Mouse (Mus musculus) forebrain, embryonic 10.5 days (tissue): Measurements from ENCODE around the gene Unc5b. TPM values are rescaled to one million over a fixed set of nuclear protein-coding genes. Genes with fewer than 3 reads are reported as not detected.

Experiments
- DNase-seq: peaks from one replicate; pipeline ENCODE4 v3.0.0-alpha.2; 2017; ENCODE audit warnings: low spot score; ENCODE audit errors: extremely low spot score
- H3K27ac ChIP-seq: fragments of 300-500 bp; sonication (generic); 2 replicates; pipeline ENCODE4 v1.5.1; 2016; ENCODE audit warnings: mild to moderate bottlenecking
- H3K27me3 ChIP-seq: fragments of 300-500 bp; sonication (generic); 2 replicates; pipeline ENCODE4 v1.6.1; 2016; ENCODE audit warnings: mild to moderate bottlenecking; ENCODE audit not compliant: poor library complexity, severe bottlenecking
- H3K36me3 ChIP-seq: fragments of 300-500 bp; sonication (generic); replicated peaks from 2 replicates; pipeline ENCODE4 v1.6.1; 2016; ENCODE audit warnings: mild to moderate bottlenecking, moderate library complexity
- H3K4me1 ChIP-seq: fragments of 300-500 bp; sonication (generic); 2 replicates; pipeline ENCODE4 v1.6.1; 2016
- H3K4me3 ChIP-seq: fragments of 300-500 bp; sonication (generic); 2 replicates; pipeline ENCODE4 v1.5.1; 2016; ENCODE audit warnings: mild to moderate bottlenecking, moderate library complexity
- H3K9me3 ChIP-seq: fragments of 300-500 bp; sonication (generic); 2 replicates; pipeline ENCODE4 v1.6.1; 2016; ENCODE audit warnings: mild to moderate bottlenecking, moderate library complexity
- WGBS: fragments of 180-500 bp; shearing (Covaris S2); methylation state at CpG from one replicate; pipeline ENCODE4 v1.1.7; 2016; 5-methylcytosine and 5-hydroxymethylcytosine counted together
- polyA plus RNA-seq: library from polyadenylated mRNA; unstranded; fragments of >200 nt; fragmentation: Nextera tagmentation; extraction: Ambion mirVana; gene quantifications from 2 replicates; pipeline ENCODE4 v1.2.1, GENCODE M21; 2016

Gene Unc5b
- polyA plus RNA-seq, 1 experiment from 2014 or later = 3.4 TPM

GRCm38 (mm10) chr10:60817868-60818267, 13.5 kb downstream of the Unc5b start:
- WGBS = 91% methylated on average over 6 of the region's 6 CpGs
- peaks cover 46% of the 10 kb centered on the region for H3K27me3 ChIP-seq
- DNase-seq = no peak
- H3K9me3 ChIP-seq = no peaks in the 10 kb centered on the region
- peaks cover 84% of the 10 kb centered on the region for H3K4me1 ChIP-seq
- no peaks in the 10 kb centered on the region for H3K36me3 ChIP-seq
- H3K27ac ChIP-seq = peak overlapping the region; percentile 17; the same call in 1 of the 2 replicates
- H3K4me3 ChIP-seq = no peak overlapping the region

DNA sequence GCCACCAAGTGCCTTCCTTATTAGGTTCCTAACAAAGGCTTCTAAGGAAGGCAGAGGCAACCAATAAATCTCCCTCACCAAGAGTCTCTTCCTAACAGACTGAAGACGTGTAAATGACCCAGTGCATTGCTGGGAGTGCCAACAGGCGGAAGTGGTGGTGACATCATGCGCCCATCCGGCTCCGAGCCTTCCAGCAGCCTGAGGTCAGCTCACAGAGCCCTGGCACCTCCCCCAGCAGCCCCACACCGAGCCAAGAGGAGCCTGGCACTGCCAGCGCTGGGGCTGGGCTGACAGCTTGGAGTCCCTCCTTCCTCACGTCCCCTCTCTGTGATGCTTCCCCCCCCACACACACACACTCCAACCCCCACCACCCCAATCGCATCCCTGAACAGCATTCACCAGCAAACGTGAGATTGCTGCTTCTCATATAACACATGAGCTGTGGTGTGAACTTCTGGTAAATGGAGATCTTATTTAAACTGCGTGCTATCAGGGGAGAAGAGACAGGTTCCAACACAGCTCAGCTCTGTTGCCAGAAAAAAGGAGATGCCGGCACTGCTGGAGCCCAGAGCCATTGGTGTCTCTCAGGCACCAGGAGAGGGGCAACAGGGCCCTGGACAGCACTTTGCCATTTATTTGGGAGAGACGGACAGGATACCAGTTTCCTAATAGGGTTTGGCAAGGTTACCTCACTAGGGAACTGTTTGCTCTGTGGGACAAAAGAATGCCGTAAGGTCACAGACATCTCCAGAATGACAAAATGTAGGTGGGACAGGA, 14.3 kb downstream of the Unc5b start:
- 48% methylated on average over 14 of the region's 14 CpGs for WGBS
- no peaks in the 10 kb centered on the region for H3K9me3 ChIP-seq
- no peak overlapping the region for H3K4me3 ChIP-seq
- no peaks in the 10 kb centered on the region for H3K36me3 ChIP-seq
- peaks cover 84% of the 10 kb centered on the region for H3K4me1 ChIP-seq
- peaks cover 46% of the 10 kb centered on the region for H3K27me3 ChIP-seq
- DNase-seq = no peak
- H3K27ac ChIP-seq = peak overlapping the region; percentile 80

DNA sequence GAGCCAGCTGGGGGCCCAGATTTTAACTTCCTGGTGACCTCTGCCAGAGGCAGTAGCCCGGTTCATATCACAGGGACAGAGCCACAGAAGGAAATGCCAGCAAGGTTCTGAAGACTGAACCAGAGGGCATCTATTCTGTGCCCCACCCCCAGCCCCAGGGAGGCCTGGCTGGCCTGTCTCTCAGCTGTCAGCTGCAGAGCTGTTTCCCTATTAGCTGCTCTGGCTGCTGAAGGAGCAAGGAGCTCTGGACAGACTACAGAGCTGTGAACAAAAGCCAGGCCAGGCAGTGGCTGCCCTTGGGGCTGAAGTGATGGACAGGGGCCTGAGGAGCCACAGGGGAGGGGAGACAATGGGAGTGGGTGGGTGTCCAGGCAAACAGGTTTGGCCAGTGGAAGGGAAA, 15.5 kb downstream of the Unc5b start:
- no peak for DNase-seq
- Histone ChIP-seq H3K36me3 (no peaks in the 10 kb centered on the region), H3K4me3 (no peak overlapping the region), H3K27me3 (peaks cover 54% of the 10 kb centered on the region), H3K4me1 (peaks cover 84% of the 10 kb centered on the region), H3K27ac (peak overlapping the region; percentile 80), H3K9me3 (no peaks in the 10 kb centered on the region)
- 0% methylated on average over 1 of the region's 1 CpGs for WGBS

- Histone ChIP-seq H3K4me3 (no peak overlapping the region; the same call in 1 of the 2 replicates), H3K9me3 (no peaks in the 10 kb centered on the region), H3K36me3 (no peaks in the 10 kb centered on the region), H3K4me1 (peaks cover 81% of the 10 kb centered on the region), H3K27ac (peak overlapping the region; percentile 80), H3K27me3 (peaks cover 52% of the 10 kb centered on the region)
- 14% methylated on average over 4 of the region's 6 CpGs for WGBS
- no peak for DNase-seq
These were observed 16.3 kb downstream of the Unc5b start for GRCm38 (mm10) chr10:60815059-60815458.

GRCm38 (mm10) chr10:60814444-60815057, 16.8 kb downstream of the Unc5b start:
- peak overlapping the region; percentile 80 for H3K27ac ChIP-seq
- no peak for DNase-seq
- WGBS = 7% methylated on average over 10 of the region's 10 CpGs
- H3K36me3 ChIP-seq = no peaks in the 10 kb centered on the region
- peaks cover 57% of the 10 kb centered on the region for H3K27me3 ChIP-seq
- no peaks in the 10 kb centered on the region for H3K9me3 ChIP-seq
- H3K4me1 ChIP-seq = peaks cover 81% of the 10 kb centered on the region
- no peak overlapping the region; the same call in 1 of the 2 replicates for H3K4me3 ChIP-seq

DNA sequence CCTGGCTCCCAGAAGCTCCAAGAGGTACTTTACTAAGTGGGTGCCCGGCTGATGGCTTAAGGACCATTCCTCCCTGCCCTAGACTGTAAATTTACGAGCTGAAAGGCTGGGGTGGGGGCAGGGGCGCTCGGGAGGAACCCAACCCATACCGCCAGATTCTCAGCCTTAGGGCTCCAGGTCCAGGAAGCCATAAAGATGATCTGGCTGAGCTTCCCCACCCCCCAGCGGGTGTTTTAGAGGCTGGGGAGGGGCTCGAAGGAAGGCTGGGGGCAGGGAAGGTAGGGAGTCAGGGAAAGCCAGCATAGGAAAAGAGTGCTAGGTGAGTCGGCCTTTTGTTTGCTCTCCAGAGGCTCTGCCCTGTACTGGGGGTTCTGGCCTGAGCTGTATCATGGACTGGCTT, 17.8 kb downstream of the Unc5b start:
- Histone ChIP-seq H3K4me1 (peaks cover 90% of the 10 kb centered on the region), H3K36me3 (no peaks in the 10 kb centered on the region), H3K27ac (peak overlapping the region; percentile 80), H3K27me3 (peaks cover 66% of the 10 kb centered on the region), H3K4me3 (no peak overlapping the region), H3K9me3 (no peaks in the 10 kb centered on the region)
- WGBS = 12% methylated on average over 8 of the region's 8 CpGs
- DNase-seq = no peak

- Histone ChIP-seq H3K27ac (peak overlapping the region; percentile 80), H3K4me1 (peaks cover 96% of the 10 kb centered on the region), H3K36me3 (no peaks in the 10 kb centered on the region), H3K4me3 (peak overlapping the region; percentile 9; the same call in 1 of the 2 replicates), H3K9me3 (no peaks in the 10 kb centered on the region), H3K27me3 (peaks cover 62% of the 10 kb centered on the region)
- 7% methylated on average over 15 of the region's 15 CpGs for WGBS
- no peak for DNase-seq
These were observed 19.4 kb downstream of the Unc5b start for GRCm38 (mm10) chr10:60811792-60812525.

DNA sequence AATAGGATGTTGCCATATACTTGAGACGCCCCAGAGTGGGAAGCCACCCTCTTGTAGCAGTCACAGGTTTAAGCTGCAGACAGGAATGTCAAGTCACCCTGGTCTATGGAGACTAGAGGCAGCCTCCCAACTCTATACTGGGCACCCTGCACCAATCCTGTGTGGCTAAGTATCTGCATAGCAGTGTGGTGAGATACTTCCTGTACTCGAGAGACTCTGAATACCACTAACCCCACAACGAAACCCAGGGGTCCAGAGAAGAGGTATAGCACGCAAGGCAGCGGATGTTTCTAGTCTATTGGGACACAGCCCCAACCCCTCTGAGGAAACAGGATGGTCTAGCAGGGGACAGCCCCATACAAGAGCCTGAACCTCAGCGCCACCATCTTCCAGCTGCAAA, 22.9 kb downstream of the Unc5b start:
- Histone ChIP-seq H3K27ac (peak overlapping the region; percentile 79), H3K9me3 (no peaks in the 10 kb centered on the region), H3K4me3 (no peak overlapping the region), H3K4me1 (peaks cover 96% of the 10 kb centered on the region), H3K36me3 (no peaks in the 10 kb centered on the region), H3K27me3 (peaks cover 53% of the 10 kb centered on the region)
- 82% methylated on average over 6 of the region's 6 CpGs for WGBS
- DNase-seq = no peak

GRCm38 (mm10) chr10:60807531-60808185, 23.7 kb downstream of the Unc5b start:
- Histone ChIP-seq H3K36me3 (no peaks in the 10 kb centered on the region), H3K4me1 (peaks cover 93% of the 10 kb centered on the region), H3K27me3 (peaks cover 52% of the 10 kb centered on the region), H3K4me3 (peak overlapping the region; percentile 11; the same call in 1 of the 2 replicates), H3K9me3 (no peaks in the 10 kb centered on the region), H3K27ac (peak overlapping the region; percentile 79)
- WGBS = 36% methylated on average over 22 of the region's 22 CpGs
- DNase-seq = no peak

DNA sequence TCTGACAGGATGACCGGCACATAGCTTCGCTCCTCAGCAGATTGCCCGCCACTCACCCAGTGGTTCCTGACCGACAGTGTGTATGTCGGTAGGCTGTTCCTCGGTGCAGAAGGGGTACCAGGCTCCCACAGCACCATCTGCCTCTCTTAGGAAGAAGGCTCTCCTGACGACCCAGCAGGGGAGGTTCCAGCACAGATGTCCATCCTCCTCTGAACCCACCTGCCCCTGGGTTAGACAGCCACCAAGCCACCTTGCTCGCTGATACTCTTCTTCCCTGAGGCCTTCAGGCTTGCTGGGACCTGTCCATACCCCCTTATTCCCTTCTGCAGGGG, 25.2 kb downstream of the Unc5b start:
- H3K27me3 ChIP-seq = peaks cover 52% of the 10 kb centered on the region
- H3K9me3 ChIP-seq = no peaks in the 10 kb centered on the region
- peak overlapping the region; percentile 79 for H3K27ac ChIP-seq
- no peak for DNase-seq
- H3K4me1 ChIP-seq = peaks cover 91% of the 10 kb centered on the region
- WGBS = 78% methylated on average over 8 of the region's 8 CpGs
- H3K36me3 ChIP-seq = no peaks in the 10 kb centered on the region
- H3K4me3 ChIP-seq = no peak overlapping the region

DNA sequence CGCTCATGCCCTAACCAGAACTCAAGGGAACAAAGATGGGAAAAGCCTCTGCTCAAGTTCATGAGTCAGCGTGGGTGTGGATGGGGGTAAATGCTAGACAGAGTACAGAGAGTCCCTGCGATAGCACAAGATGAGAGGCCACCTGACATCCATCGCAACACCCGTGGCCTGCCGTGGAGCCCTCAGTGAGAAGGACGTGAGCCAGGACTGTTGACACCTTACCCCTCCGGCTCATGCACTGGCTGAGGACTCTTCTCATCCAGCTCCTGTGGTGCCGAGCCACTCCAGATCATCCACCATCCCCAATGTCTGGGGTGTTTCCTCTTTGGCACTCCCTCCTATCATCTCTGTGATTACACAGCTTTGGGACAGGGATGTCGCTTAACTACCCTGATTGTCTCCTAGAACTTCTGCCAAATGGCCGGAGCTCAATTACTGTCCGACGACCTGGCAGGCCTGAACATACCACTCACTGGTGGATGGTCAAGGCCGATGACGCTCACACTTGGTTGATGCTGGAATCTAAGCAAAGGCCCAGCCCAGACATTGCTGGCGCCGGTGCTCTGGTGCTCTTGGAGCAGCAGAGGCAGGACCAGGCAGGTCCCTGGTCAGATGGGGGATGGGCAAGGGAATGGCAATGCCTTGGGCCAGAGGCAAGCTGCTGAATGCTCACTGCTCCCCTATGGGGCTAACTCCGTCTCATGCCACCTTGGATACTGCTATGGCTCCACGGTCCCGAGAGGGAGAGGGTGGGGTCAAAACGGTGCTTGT, 25.8 kb downstream of the Unc5b start:
- Histone ChIP-seq H3K4me3 (no peak overlapping the region), H3K9me3 (no peaks in the 10 kb centered on the region), H3K4me1 (peaks cover 93% of the 10 kb centered on the region), H3K36me3 (no peaks in the 10 kb centered on the region), H3K27ac (peak overlapping the region; percentile 79), H3K27me3 (peaks cover 52% of the 10 kb centered on the region)
- no peak for DNase-seq
- 78% methylated on average over 21 of the region's 21 CpGs for WGBS

- WGBS = 39% methylated on average over 4 of the region's 4 CpGs
These were observed 26.5 kb downstream of the Unc5b start for GRCm38 (mm10) chr10:60804865-60805264.

More at GRCm38 (mm10) chr10:60804865-60805264, 26.5 kb downstream of the Unc5b start:
- Histone ChIP-seq H3K9me3 (no peaks in the 10 kb centered on the region), H3K4me1 (peaks cover 95% of the 10 kb centered on the region), H3K27ac (peak overlapping the region; percentile 72), H3K27me3 (peaks cover 57% of the 10 kb centered on the region), H3K36me3 (no peaks in the 10 kb centered on the region), H3K4me3 (no peak overlapping the region)
- DNase-seq = no peak
